Mouse (Mus musculus) hindbrain, embryonic 12.5 days (tissue): ENCODE results near the gene Ahnak. TPM values are rescaled to one million over a fixed set of nuclear protein-coding genes. Genes with fewer than 3 reads are reported as not detected.

Experiments
- ATAC-seq: fragments of 200-750 bp; cut with Nextera tagmentation; 2 replicates; pipeline ENCODE4 v1.8.0; 2017; ENCODE audit warnings: moderate TSS enrichment; ENCODE audit not compliant: low FRiP score
- H3K27ac ChIP-seq: fragments of 300-500 bp; sonication (generic); 2 replicates; pipeline ENCODE4 v1.5.1; 2016; ENCODE audit warnings: mild to moderate bottlenecking
- H3K27me3 ChIP-seq: fragments of 300-500 bp; sonication (generic); 2 replicates; pipeline ENCODE4 v1.6.1; 2016; ENCODE audit warnings: mild to moderate bottlenecking
- H3K36me3 ChIP-seq: fragments of 300-500 bp; sonication (generic); 2 replicates; pipeline ENCODE4 v1.6.1; 2016; ENCODE audit warnings: mild to moderate bottlenecking
- H3K4me1 ChIP-seq: fragments of 300-500 bp; sonication (generic); 2 replicates; pipeline ENCODE4 v1.6.1; 2016
- H3K4me2 ChIP-seq: fragments of 300-500 bp; sonication (generic); replicated peaks from 2 replicates; pipeline ENCODE4 v1.6.1; 2016; ENCODE audit warnings: mild to moderate bottlenecking
- H3K4me3 ChIP-seq: fragments of 300-500 bp; sonication (generic); 2 replicates; pipeline ENCODE4 v1.5.1; 2016; ENCODE audit warnings: mild to moderate bottlenecking
- H3K9ac ChIP-seq: fragments of 300-500 bp; sonication (generic); 2 replicates; pipeline ENCODE4 v1.6.1; 2016; ENCODE audit warnings: mild to moderate bottlenecking, moderate library complexity
- H3K9me3 ChIP-seq: fragments of 300-500 bp; sonication (generic); replicated peaks from 2 replicates; pipeline ENCODE4 v1.6.1; 2016; ENCODE audit warnings: mild to moderate bottlenecking
- WGBS: fragments of 180-500 bp; shearing (Covaris S2); methylation state at CpG from one replicate; pipeline ENCODE4 v1.1.7; 2016; 5-methylcytosine and 5-hydroxymethylcytosine counted together
- polyA plus RNA-seq: library from polyadenylated mRNA; unstranded; fragments of >200 nt; fragmentation: Nextera tagmentation; extraction: Ambion mirVana; gene quantifications from 2 replicates; pipeline ENCODE4 v1.2.1, GENCODE M21; 2016

Gene Ahnak
- polyA plus RNA-seq, 1 experiment from 2014 or later: 12.7 TPM

DNA sequence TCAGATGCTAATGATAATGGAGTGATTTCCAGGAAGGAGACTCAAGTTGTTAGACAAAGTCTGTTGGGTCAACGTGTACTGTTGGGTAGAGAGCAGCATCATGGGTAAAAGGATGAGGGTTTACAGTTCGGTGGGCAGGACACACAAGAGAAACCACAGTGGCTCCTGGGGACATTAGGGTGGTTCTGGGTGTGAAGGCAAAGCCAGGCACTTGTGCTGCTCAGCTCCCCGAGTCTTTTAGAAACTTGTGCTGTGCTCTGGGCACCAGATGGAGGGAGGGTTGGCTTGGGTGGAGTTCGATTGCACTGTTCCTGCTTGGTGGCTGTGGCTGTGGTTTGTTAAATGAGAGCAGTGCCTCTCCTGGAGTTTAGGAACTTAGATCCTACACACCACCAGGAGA is 114.9 kb downstream of the Ahnak start:
- H3K4me3 ChIP-seq: no peak overlapping the region
- 77% methylated on average over 4 of the region's 4 CpGs for WGBS
- no peaks in the 10 kb centered on the region for H3K27me3 ChIP-seq
- H3K27ac ChIP-seq: no peak overlapping the region
- H3K9me3 ChIP-seq: no peaks in the 10 kb centered on the region
- no peak overlapping the region for H3K4me2 ChIP-seq
- no peak for ATAC-seq
- H3K9ac ChIP-seq: no peak overlapping the region
- 0 out of 2 replicates have a peak, but pooled peaks cover 6% of the 10 kb centered on the region for H3K4me1 ChIP-seq
- H3K36me3 ChIP-seq: no peaks in the 10 kb centered on the region

DNA sequence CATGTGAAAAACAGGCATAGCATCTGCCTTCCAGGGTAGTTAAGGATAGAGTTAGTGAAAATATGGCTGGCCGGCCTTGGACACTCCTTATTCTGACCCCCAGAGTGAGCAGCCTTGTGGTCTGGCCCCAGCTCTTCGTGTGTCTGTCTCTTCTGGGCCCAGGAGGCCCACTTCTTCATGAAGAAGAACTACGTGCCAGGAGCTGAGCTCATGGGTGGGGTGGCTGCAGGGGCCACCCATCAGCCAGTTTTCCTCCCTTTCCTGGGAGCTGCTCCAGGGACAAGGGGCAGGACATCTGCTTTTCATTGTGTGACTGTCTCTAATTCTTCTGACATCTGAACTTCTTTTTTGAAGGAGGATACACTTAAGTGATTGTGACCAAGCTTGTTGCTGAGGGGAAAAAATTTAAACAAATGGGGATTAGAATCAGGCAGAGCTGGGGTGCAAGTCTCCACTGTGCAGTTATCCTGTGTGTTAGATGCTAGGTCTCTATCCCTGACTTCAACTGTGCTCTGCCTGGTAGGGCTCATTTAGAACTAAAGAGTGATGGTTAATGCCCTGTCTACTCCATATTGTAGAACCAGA is 116.1 kb downstream of the Ahnak start:
- 74% methylated on average over 3 of the region's 3 CpGs for WGBS
- H3K4me2 ChIP-seq: no peak overlapping the region
- no peak overlapping the region for H3K4me3 ChIP-seq
- H3K9ac ChIP-seq: no peak overlapping the region
- H3K27me3 ChIP-seq: no peaks in the 10 kb centered on the region
- 0 out of 2 replicates have a peak, but pooled peaks cover 6% of the 10 kb centered on the region for H3K4me1 ChIP-seq
- no peak overlapping the region for H3K27ac ChIP-seq
- ATAC-seq: no peak
- H3K9me3 ChIP-seq: no peaks in the 10 kb centered on the region
- H3K36me3 ChIP-seq: no peaks in the 10 kb centered on the region

DNA sequence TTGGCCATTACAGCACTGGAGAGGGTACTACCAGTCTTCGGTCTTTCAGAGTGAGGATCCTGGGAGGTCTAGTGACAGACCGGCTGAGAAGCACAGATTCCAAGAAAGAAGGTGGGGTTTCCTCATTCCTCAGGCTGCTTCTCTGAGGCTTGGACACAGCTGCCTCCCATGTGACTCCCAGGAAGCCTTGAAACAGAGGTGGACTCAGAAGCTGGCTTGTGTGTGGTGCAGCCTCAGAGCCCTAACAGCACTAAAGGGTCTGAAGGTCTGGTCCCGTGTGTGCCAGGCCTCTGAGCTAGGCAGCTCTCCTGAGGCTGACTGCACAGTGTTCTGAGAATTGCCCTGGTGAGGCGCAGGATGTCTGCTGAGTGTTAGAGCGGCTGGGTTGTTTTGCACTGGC is 117.0 kb downstream of the Ahnak start:
- 62% methylated on average over 5 of the region's 5 CpGs for WGBS
- Histone ChIP-seq H3K27ac (no peak overlapping the region), H3K27me3 (no peaks in the 10 kb centered on the region), H3K9ac (no peak overlapping the region), H3K4me3 (no peak overlapping the region), H3K4me1 (0 out of 2 replicates have a peak, but pooled peaks cover 6% of the 10 kb centered on the region), H3K4me2 (no peak overlapping the region), H3K36me3 (no peaks in the 10 kb centered on the region), H3K9me3 (no peaks in the 10 kb centered on the region)
- ATAC-seq: no peak

DNA sequence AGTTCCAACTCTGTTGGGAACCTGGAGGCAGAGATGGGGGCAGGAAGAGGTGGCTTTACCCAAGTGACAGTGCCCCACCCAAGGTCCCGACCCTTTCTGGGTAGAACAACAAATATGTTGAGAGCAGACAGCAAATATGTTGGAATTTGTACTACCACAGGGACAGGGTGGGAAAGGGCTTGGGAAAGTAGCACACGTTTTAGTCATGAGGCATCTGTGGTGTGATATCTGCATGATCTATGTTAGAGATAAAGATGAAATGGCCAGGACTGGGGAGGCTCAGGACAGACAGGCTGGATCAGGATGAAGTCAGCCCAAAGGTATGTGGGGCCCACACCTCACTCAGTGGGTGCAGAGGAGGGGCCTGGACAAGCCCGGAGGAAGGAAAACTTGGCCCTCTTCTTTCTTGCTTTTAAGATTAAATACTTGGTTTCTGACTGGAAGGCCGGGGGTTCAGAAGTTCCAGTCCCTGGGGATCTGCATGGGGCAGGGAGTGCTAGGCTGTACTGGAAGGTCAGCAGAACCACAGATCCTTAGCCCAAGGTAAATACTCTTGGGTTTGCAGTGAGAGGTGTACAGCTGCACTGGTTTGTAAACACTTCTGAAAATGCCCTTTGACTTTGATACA is 117.8 kb downstream of the Ahnak start:
- Histone ChIP-seq H3K36me3 (no peaks in the 10 kb centered on the region), H3K9ac (no peak overlapping the region), H3K9me3 (no peaks in the 10 kb centered on the region), H3K4me1 (0 out of 2 replicates have a peak, but pooled peaks cover 6% of the 10 kb centered on the region), H3K4me3 (no peak overlapping the region), H3K27me3 (no peaks in the 10 kb centered on the region), H3K4me2 (no peak overlapping the region), H3K27ac (no peak overlapping the region)
- 56% methylated on average over 4 of the region's 4 CpGs for WGBS
- no peak for ATAC-seq

DNA sequence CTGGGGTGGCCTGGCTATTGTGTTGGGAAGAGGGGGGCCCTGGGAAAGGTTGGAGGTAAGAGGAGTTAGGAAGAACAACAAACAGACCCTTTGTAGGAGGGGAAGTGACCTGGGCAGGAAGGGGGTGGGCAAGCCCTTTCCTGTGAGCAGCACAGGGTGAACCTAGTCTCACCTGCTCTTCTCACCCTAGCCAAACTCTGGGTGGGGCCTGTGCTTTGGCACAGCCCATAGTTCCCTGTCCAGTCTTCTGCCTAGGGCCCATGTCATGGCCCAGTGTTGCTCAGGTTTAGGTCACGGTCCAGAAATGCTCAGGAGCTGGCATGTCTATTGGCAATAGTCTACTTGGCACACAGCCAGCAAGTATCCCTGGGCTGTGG is 118.3 kb downstream of the Ahnak start:
- H3K4me2 ChIP-seq: no peak overlapping the region
- H3K4me1 ChIP-seq: 0 out of 2 replicates have a peak, but pooled peaks cover 6% of the 10 kb centered on the region
- H3K36me3 ChIP-seq: no peaks in the 10 kb centered on the region
- ATAC-seq: no peak
- H3K27me3 ChIP-seq: no peaks in the 10 kb centered on the region
- no peak overlapping the region for H3K9ac ChIP-seq
- H3K27ac ChIP-seq: no peak overlapping the region
- no peak overlapping the region for H3K4me3 ChIP-seq
- WGBS: 73% methylated on average over 1 of the region's 1 CpGs
- no peaks in the 10 kb centered on the region for H3K9me3 ChIP-seq

DNA sequence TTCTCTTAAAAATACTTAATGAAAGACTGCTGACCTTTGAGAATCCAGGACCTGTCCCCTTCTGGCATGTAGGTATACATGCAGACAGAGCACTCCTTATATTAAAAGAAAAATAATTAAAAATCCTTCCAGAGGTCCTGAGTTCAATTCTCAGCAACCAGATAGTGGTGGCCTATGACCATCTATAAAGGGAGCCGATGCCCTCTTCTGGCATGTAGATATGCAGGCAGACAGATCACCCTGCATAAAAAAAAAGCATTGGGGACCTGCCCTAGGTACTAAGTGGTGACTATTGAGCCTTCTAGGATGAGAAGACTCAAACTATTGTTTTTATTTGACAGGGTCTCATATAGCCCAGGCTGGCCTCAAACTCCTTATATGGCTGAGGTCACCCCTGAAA is 119.5 kb downstream of the Ahnak start:
- no peak overlapping the region for H3K4me2 ChIP-seq
- H3K4me1 ChIP-seq: 0 out of 2 replicates have a peak, but pooled peaks cover 6% of the 10 kb centered on the region
- no peak overlapping the region for H3K9ac ChIP-seq
- no peak for ATAC-seq
- no peak overlapping the region for H3K4me3 ChIP-seq
- no peak overlapping the region for H3K27ac ChIP-seq
- H3K9me3 ChIP-seq: no peaks in the 10 kb centered on the region
- no peaks in the 10 kb centered on the region for H3K27me3 ChIP-seq
- H3K36me3 ChIP-seq: peaks cover 5% of the 10 kb centered on the region; the same call in 1 of the 2 replicates
- 90% methylated on average over 1 of the region's 1 CpGs for WGBS

DNA sequence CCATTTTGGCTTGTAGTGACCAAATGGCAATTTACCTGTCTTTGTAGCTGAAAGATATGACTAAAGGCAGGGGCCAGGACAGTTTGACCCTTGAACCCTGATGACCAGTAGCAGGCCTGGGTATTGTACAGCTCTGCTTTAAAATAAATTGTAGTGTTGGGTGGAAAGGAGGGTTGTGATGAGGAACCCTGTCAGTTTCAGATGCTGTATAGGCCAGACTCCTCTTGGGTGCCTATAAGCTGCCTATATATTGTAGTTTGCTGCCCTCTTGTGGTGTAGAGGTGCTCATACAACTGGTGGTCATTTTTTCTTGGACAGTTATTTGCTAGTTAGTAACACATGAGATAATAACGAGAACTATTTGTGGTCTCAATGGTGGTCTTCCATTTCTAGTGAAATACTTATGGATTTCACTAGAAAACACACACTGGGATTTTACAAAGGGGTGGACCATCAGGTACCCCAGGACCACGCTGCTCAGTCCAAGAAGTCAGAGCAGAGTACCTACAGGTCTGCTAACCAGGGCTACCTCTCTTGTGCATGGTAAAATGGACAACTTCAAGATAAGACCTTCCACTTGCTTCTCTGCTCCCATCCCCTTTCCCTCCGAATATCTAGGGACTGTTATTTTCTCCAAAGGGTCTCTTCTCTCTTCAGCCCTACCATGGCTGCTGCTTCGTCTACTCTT is 121.2 kb downstream of the Ahnak start:
- H3K4me1 ChIP-seq: 0 out of 2 replicates have a peak, but pooled peaks cover 6% of the 10 kb centered on the region
- H3K4me3 ChIP-seq: no peak overlapping the region
- H3K9me3 ChIP-seq: no peaks in the 10 kb centered on the region
- 56% methylated on average over 4 of the region's 4 CpGs for WGBS
- H3K4me2 ChIP-seq: no peak overlapping the region
- no peak overlapping the region for H3K9ac ChIP-seq
- no peak overlapping the region for H3K27ac ChIP-seq
- H3K36me3 ChIP-seq: peaks cover 11% of the 10 kb centered on the region; the same call in 1 of the 2 replicates
- ATAC-seq: peak; percentile 89
- H3K27me3 ChIP-seq: no peaks in the 10 kb centered on the region

DNA sequence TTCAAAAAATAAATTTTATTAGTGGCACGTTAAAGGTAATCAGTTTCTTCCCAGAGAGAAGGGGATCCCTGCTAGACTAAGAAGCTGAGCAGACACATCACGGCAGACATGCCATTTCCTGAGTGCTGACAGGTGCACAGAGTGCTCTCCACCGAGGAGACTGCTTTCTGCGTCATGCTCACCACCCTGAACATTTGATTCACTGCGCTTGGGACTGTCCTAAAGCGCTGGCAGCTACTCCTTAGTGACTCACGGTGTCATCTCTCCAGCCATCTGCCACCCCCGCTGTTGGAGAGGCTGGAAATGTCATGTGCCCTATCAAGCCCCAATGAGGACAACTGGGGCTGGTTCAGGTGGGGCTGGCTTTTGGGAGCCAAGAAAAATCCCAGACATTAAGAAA is 123.0 kb downstream of the Ahnak start:
- no peaks in the 10 kb centered on the region for H3K9me3 ChIP-seq
- H3K27me3 ChIP-seq: no peaks in the 10 kb centered on the region
- 80% methylated on average over 8 of the region's 8 CpGs for WGBS
- no peak overlapping the region for H3K9ac ChIP-seq
- no peak overlapping the region for H3K4me3 ChIP-seq
- ATAC-seq: no peak
- H3K27ac ChIP-seq: no peak overlapping the region
- H3K36me3 ChIP-seq: peaks cover 11% of the 10 kb centered on the region; the same call in 1 of the 2 replicates
- H3K4me2 ChIP-seq: no peak overlapping the region
- 0 out of 2 replicates have a peak, but pooled peaks cover 3% of the 10 kb centered on the region for H3K4me1 ChIP-seq

DNA sequence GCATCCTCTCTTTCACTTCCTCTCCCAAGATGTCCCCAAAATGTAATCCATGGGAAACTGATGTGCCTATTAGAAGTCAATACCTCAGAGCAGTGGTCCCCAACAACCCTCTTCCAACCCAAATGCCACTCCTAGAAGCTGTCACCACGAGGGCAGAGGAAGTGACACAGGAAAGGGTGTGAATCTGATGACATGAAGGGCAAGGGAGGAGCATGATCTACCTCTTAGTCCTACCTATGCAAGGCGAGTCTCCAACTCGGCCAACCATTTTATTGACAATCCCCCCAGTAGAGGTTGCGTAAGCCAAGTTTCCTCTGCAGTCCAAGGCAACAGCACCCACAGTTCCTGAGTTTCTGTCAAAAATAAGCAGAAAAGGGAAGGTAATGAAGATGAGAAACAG is 127.2 kb downstream of the Ahnak start:
- ATAC-seq: no peak
- no peaks in the 10 kb centered on the region for H3K9me3 ChIP-seq

DNA sequence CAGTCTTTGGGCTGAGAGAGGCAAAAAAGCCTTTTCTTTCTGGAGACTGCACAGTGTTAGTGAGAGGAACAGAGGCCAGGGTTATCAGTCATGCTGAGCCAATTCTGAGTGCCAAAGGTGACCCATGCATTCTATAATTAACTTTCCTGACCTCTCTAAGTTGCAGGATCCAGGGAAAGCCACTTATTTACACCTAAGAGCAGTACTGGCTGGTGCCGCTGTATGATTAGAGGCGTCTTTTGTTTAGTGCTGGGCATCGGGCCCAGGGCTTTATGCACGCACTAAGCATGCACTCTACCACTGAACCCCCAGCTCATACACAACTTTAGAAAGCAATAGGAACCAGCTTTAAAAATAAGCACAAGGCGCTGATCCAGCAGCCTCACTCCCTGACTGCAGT is 128.2 kb downstream of the Ahnak start:
- H3K27me3 ChIP-seq: no peaks in the 10 kb centered on the region
- 86% methylated on average over 5 of the region's 5 CpGs for WGBS
- no peak for ATAC-seq
- no peak overlapping the region for H3K27ac ChIP-seq
- H3K4me3 ChIP-seq: no peak overlapping the region
- H3K36me3 ChIP-seq: peaks cover 11% of the 10 kb centered on the region; the same call in 1 of the 2 replicates
- no peaks in the 10 kb centered on the region for H3K9me3 ChIP-seq
- no peaks in the 10 kb centered on the region for H3K4me1 ChIP-seq
- no peak overlapping the region for H3K9ac ChIP-seq
- no peak overlapping the region for H3K4me2 ChIP-seq

More for the DNA sequence above, 127.2 kb downstream of the Ahnak start:
- peaks cover 11% of the 10 kb centered on the region; the same call in 1 of the 2 replicates for H3K36me3 ChIP-seq
- no peak overlapping the region for H3K27ac ChIP-seq
- no peaks in the 10 kb centered on the region for H3K4me1 ChIP-seq
- no peak overlapping the region for H3K4me3 ChIP-seq
- WGBS: 83% methylated on average over 4 of the region's 4 CpGs
- H3K9ac ChIP-seq: no peak overlapping the region
- no peak overlapping the region for H3K4me2 ChIP-seq
- no peaks in the 10 kb centered on the region for H3K27me3 ChIP-seq

DNA sequence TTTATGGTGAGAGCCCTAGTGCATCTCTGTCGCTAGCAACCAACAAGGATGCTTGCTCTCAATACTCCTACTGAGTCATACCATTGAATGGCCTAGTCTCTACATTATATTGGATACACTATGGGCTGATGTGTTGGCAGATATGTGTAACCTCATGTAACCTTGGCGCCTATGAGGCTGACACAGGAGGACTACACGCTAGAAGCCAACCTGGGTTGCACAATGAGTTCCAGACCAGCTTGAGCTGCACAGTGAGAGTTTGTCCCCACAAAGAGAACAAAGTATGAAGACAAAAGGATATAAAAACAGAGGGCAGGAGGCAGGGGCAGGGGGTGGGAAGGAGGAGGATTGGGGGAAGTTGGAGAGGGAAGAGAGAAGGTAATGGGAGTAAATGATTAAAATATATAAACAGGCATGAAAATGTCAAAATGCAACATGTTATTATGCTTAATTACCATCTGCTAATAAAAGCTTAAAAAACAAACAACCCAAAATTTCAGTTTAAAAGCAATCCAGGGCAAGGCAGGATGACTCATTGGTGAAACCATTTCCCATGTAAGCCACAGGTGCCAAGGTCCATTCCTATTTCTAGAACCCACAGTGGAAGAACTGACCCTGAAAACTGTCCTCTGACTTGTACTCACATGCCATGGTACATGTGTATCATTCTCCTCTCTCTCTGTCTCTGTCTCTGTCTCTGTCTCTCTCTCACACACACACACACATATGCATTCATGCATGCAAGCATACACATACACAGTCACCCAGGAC is 130.8 kb downstream of the Ahnak start:
- H3K36me3 ChIP-seq: no peaks in the 10 kb centered on the region; the same call in 1 of the 2 replicates
- no peak overlapping the region for H3K4me3 ChIP-seq
- no peak overlapping the region for H3K4me2 ChIP-seq
- no peak for ATAC-seq
- no peaks in the 10 kb centered on the region for H3K4me1 ChIP-seq
- 92% methylated on average over 3 of the region's 3 CpGs for WGBS
- H3K9me3 ChIP-seq: no peaks in the 10 kb centered on the region
- no peak overlapping the region for H3K9ac ChIP-seq
- H3K27ac ChIP-seq: no peak overlapping the region
- H3K27me3 ChIP-seq: no peaks in the 10 kb centered on the region

DNA sequence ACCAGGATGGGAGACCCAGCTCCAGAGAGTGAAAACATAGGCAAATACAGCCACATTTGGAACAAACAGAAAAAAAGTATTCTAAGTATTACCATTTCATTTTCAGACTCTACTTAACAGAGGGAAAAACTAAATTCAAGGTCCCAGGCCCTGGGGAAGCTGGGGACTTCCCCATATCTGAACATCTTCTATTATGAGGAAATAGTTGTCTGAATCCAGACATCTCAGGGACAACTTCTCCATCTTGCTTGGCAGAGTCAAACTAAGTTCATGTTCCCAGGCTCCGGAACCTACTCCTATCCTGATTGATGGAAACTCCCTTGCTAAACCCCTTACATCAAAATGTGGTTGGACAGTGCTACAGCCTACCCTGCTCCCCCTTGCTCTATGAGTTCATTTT is 133.3 kb downstream of the Ahnak start:
- Histone ChIP-seq H3K4me3 (no peak overlapping the region), H3K27ac (no peak overlapping the region), H3K27me3 (no peaks in the 10 kb centered on the region), H3K9me3 (no peaks in the 10 kb centered on the region), H3K4me2 (no peak overlapping the region), H3K36me3 (no peaks in the 10 kb centered on the region), H3K9ac (no peak overlapping the region), H3K4me1 (no peaks in the 10 kb centered on the region)
- ATAC-seq: no peak
- WGBS: 100% methylated on average over 1 of the region's 1 CpGs
